Mouse (Mus musculus) granulocyte monocyte progenitor cell, adult 5-6 weeks (primary cell): Measurements from ENCODE around the gene Tenm1. TPM values are rescaled to one million over a fixed set of nuclear protein-coding genes. Genes with fewer than 3 reads are reported as not detected.

Experiments
- ATAC-seq: replicated peaks from 2 replicates; pipeline ENCODE4 v1.8.0; 2016; ENCODE audit warnings: mild to moderate bottlenecking, moderate TSS enrichment, inconsistent platforms; ENCODE audit not compliant: poor library complexity, severe bottlenecking
- total RNA-seq, 2 experiments: library from RNA; stranded (forward) in 1 of 2; stranded (reverse) in 1 of 2; fragments of 200-712, 200-1000 nt in 1 of 2; fragments of >200 nt in 1 of 2; fragmentation: Nextera tagmentation in 1 of 2; gene quantifications; 2 replicates each; pipeline ENCODE4 v1.2.3; 2014 to 2017

The Tenm1 gene
- total RNA-seq (2014; fragmentation: Nextera tagmentation): not detected in 2 replicates
- not detected in 2 replicates for total RNA-seq (2017)

- no peak for ATAC-seq
These were observed at the start of gene Tenm1 for GRCm38 (mm10) chrX:43428855-43429263. TSS of gene Tenm1 (minus strand) at chrX:43429126.

- ATAC-seq: no peak
These were observed 38.4 kb upstream of the Tenm1 start for GRCm38 (mm10) chrX:43467311-43467710.

DNA sequence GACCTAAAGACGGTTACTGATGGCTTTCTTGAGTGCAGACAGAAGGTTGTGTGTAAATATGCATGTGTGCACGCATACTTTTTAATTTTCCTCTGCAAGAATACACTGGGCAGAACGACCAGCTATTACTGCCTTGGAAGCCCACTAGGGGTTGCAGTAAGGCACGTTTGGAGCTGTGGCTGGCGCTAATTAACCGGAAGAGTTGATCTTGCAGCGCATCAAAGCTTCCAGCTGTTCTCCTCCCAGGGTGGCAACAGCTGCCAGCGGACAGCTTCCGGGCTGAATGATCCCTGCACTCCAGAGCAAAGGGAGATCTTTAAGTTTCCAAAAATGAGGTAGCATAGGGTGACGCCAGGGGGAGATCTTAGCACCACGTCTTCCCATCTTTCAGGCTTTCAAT lies 1.7 kb upstream of the Tenm1 start:
- no peak for ATAC-seq

- no peak for ATAC-seq
These were observed 1.1 kb upstream of the Tenm1 start for GRCm38 (mm10) chrX:43429982-43430531.

- no peak for ATAC-seq
These were observed 411 bp upstream of the Tenm1 start for GRCm38 (mm10) chrX:43429337-43429736.

DNA sequence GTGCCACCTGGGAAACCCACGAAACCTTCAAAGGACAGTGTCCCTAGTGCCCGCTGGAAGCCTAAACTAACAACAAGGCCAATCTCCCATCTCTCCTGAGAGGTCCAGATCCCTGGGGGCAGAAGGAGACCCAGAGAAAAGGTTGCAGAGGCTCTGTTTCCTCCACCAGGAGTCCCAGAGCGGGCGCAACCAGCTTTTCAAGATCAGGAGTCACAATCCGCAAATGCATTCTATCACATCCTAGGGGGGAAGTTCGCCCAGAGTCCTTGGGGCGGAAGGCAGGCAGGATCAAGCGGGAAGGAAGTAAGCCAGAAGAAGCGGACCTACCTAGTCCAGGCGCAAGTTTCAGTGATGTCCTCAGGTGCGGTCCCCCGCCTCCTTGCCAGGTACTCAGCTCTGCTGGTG lies 963 bp downstream of the Tenm1 start:
- ATAC-seq: no peak

- ATAC-seq: no peak
These were observed 1.8 kb downstream of the Tenm1 start for GRCm38 (mm10) chrX:43427111-43427510.

- ATAC-seq: no peak
These were observed 31.0 kb downstream of the Tenm1 start for GRCm38 (mm10) chrX:43397957-43398356.

- no peak for ATAC-seq
These were observed 40.8 kb downstream of the Tenm1 start for GRCm38 (mm10) chrX:43388106-43388505.

DNA sequence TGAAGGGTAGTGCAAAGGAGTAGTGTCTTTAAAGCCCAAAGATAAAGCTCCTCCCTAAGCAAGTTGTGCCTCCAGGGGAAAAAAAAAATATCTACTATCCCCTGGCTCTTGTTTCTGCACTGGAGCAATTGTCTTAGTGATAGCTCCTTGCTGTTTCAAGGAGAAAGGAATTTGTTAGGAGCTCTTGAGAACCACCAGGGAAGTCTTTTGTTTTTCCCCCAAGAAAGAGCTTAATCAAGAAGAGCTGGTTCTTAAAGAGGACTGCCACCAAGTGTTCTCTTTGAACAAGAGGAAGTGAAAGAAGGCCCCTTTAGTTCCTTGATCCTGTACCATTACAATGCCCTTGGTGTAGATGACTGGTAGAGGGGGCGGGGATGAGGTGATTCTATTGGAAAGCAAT lies 56.4 kb downstream of the Tenm1 start:
- no peak for ATAC-seq

GRCm38 (mm10) chrX:43319351-43319750 lies 109.6 kb downstream of the Tenm1 start:
- no peak for ATAC-seq

DNA sequence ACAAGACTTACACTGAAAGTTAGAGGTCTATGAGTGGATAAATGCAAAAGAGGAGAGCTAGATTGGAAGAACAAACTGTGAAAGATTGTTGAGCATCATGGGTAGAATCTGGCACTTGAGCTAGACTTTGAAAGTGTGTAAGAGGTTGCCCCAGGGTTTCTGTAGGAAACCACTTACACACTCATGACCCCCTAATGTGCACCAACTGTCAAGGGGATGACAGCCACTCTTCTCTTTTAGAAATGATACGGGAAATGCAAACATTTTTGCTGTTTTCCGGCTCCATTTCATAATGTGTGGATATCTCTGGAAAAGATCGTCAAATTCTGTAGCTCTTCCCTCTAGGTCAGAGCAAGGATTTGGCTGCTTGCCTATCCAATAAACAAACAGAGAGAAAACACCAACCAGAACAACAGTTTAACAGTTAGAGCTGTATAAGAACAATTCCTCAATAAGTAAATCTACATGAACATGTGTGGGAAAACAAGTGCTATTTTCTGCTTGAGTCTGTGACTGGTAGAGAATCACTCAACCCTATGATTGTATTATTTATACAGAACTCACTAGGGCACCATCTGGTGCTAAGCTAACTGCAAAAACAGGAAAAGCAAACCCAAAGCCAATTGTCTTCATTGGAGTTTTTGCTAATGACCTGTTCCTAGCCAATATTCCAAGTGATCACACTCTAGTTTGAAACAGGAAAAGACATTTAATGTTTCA lies 111.0 kb downstream of the Tenm1 start:
- no peak for ATAC-seq

GRCm38 (mm10) chrX:43235844-43236243 lies 193.1 kb downstream of the Tenm1 start:
- ATAC-seq: no peak

DNA sequence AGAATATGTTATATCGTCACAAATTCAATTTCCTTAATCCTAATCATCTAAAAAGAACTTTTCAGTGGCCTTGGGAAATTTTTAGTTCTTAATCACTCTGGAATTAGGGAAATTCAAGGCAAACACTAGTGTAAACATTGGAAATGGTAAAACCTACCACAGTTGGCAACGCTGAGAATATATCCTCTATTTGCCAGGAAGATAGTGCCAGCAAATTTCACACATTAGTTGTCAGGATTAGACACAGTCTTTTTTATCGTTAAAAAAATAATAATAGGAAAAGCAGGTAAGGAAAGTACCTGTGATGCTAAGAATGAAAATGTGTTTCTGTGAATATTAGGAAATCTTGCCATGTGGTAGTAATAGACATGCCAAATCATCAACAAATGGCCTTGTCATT lies 223.9 kb downstream of the Tenm1 start:
- ATAC-seq: no peak

- ATAC-seq: no peak
These were observed 226.6 kb downstream of the Tenm1 start for GRCm38 (mm10) chrX:43202249-43202783.

- no peak for ATAC-seq
These were observed 246.0 kb downstream of the Tenm1 start for GRCm38 (mm10) chrX:43182975-43183374.

- ATAC-seq: no peak
These were observed 277.4 kb downstream of the Tenm1 start for GRCm38 (mm10) chrX:43151561-43151960.

DNA sequence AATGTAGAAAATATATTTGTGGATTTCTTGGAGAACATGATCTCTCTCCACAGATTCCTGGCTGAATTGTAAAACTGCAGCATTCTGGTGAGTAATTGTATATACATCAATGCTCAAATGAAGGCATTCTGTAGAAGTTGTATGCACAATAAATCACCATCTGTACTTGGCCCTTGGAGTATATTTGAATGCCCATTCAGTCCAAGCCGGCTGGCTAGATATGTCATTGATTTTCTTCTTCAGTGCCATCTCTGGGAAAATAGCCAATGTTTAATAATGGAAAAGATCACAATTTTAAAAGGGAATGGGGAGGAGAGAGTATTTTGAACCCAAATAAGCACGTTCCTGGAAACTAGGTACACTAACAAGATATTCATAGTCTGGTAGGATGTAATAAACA lies 299.2 kb downstream of the Tenm1 start:
- no peak for ATAC-seq

DNA sequence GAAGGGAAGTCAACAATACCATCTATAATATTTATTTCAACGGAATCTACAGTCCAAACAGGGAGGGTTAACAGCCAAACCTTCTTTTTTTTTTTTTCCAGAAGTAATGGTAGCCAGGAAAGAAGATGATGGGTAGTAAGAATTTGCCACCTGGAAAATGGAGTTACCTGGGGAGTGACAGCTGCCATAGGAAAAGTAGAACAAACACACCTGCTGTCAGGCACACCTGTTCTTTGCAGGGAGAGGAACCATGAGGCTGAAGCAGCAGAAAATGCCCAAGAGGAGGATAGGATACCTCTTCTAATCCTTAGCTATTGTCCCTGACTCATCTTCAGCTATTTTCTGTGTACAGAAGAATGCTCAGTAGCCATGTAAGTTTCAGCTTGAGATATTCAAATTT lies 306.4 kb downstream of the Tenm1 start:
- ATAC-seq: no peak

DNA sequence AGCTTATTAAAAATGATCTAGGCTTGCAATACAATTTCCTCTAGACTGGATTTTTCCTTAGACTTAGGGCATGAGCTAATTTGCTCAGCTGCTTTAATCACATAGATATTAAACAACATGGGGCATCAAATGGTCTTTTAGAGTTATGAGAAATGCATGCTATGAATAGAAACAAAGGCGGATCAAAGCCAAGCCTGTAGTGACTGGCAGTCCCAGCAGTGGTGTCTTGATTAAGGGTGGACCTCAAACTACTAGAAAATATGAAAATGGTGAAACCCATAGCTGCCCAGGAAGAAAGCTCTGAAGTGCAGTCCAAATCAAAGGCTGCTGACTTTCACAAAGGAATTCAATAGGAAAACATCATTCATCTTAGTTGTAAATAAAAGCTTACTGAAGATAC lies 306.9 kb downstream of the Tenm1 start:
- no peak for ATAC-seq

DNA sequence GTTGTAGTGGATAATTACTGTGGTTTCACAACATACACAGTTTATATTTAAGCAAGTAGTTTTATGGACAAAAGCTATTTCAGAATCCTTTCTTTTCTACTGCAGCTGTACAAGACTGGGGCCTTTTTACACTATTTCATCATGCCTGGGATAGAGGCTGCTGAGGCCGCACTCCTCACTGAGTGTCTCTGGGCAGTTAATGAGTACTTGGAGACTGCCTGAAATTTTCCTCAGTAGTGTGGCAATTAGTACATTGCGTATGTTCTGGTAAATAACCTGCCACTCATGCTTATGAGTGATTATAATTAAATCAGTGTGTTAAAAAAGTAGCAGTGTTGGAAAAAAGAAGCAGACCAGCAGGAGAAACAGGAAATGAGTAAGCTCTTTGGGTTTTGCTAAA lies 442.8 kb downstream of the Tenm1 start:
- no peak for ATAC-seq

GRCm38 (mm10) chrX:42973562-42973961 lies 455.4 kb downstream of the Tenm1 start:
- ATAC-seq: no peak
